Mouse (Mus musculus) skeletal muscle tissue, adult 2 months (tissue): ENCODE results near the gene Nprl3.
A peak's percentile ranks its signal among the peaks of the same experiment; 100 is the strongest.
"Not testable (repeated sequence)": the region's sequence is repeated elsewhere in the genome, so short reads cannot be mapped to it uniquely, and the experiment has no call there.

Source experiments
- DNase-seq: peaks from one replicate; pipeline ENCODE4 v3.0.0-alpha.2; 2012; ENCODE audit warnings: low read depth, low spot score

Nprl3 gene

GRCm38 (mm10) chr11:32225222-32226104 lies 42.0 kb downstream of the Nprl3 start:
- DNase-seq: peak; percentile 35

DNA sequence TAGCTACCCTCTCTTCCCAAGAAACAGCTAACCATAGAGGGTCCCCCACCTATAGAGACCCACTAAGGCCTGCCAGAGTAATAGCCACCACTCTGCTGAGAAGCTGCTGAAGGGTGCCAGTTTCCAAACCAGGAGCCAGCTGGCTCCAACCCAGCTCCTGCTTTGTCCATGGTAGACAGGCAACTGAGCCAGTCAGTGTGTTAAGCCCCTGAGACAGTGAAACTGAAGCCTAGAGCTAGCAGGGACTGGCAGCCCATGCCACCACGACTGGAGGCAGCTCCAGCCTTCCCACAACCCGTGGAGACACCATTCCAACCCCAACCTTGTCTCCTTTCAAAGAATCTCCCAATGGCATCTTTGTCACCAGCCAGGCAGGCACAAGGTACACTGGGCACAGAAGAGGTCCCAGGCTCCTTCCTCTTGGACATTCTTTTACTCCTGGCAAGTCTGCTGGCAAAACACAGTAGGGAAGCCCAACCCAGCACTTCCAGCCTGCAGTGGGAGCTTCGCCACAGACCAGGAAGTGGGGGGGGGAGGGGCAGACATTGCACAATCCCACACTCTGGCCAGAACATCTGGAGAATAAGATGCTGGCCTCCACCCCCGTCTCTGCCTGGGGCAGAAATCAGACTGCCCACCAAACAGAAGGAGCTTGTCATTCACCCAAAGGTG lies 42.9 kb downstream of the Nprl3 start:
- DNase-seq: peak; percentile 85

DNA sequence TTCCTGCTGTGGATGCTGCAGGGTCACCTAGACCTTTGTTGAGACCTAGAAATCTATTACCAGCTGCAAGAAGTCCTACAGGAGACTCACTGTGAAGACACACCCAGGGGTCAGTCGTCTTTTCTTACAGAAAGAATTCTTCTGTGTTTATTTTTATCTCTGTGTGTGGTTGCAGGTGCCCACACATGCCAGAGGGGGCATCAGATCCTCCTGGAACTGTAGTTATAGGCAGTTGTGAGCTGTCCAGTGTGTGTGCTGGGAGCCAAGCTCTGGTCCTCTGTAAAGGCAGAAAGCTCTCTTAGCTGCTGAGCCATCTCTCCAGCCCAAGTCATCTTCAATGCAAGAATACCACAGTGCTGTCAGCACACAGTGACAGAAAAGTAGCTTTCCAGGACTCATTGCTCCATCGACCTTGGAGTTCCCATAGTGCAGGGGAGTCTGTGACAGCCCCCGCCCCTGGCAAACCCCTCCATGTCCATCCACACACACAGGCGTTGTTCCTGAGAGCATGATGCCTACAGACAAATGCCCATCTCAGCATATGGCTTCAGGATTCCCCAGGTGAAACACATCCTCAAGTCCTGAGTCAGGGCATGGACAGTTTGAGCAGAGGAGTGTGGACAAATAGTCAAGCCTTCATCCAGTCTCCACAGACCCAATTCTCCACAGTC lies 44.1 kb downstream of the Nprl3 start:
- no peak for DNase-seq

DNA sequence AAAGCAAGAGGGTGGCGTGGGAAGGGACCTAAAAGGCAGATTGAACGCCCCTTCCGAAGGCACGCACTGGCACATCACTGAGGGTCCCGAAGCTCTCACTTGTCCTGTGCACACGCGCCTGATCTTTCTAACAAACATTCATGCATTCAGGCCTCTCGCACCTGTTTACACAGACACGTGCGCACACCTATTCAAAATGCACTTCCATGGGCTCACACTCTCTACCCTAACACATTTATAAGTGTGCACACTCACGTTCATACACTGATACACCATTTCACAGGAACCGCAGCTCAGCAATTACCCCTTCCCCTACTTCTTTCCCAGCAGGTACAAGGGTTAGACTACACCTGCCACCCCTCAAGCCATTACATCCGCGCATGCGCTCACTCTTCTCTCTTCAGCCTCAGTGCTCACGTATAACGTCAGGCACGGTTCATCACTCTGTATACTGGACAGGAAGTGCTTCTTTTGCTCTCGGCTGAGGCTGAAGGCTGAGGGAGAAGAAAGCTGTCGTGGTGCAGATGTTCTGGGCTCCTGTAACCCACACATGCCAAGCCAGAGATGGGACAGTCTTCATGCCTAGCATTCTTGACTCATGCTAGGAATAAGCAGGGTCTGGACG lies 44.8 kb downstream of the Nprl3 start:
- no peak for DNase-seq

DNA sequence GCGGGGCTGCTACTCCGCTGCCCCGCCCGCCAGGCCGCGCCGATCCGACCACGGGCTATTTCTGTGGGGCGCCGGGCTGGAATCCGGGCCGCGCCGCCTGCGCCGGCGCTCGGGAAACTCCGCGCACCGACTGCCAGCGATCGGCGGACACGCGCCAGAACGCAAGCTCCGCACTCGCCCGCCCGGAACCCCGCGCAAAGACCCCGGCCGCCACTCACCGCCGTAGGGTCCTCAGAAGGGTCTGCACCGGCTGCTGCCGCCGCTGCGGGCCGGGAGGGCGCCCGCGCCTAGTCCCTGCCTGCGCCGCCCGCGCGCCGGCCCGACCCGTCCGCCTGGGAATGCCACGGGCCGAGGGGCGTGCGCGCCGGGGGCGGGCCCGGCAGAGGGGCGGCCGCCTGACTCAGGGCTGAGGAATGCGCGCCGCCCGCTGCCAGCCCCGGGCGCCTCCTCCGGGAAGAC lies 45.5 kb downstream of the Nprl3 start, which contains the start of gene Rhbdf1:
Gene Rhbdf1 (minus strand): TSS at position 350 of the 459 bp plus-strand sequence.
- DNase-seq: no peak

DNA sequence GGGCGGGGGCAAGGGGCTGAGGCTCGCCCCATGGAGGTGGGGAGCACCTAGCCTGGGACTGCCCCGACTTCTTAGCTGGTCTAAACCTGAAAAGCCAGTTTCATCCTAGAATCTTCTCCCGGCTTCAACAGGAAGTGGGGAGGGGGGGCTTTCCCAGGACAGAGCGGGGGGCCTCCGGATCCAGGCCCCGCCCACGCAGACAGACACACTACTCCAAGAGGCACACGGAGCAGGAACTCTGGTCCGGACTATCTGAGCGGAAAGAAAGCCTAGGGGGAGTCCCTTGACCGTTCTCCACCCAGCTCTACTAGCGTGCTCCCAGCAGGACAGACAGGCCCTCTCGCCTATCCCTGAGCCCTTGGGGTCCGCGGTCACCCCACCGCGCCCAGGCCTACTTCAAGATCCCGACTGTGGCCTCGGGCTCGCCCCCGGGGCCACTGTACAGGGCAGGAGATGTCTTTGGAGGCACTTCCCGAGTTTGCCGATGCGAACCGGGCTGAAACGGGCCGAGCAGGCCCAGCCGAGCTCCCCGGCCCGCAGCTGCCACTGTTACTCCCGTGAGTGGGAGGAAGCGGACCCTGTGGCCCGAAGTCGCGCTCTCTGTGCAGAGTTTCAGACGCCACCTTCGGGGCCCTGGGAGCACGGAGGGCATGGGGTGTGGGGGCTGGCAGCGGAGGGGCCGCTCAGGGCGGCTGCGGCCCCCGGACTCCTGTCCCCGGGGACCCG lies 46.1 kb downstream of the Nprl3 start:
- peak; percentile 61 for DNase-seq

GRCm38 (mm10) chr11:32220607-32221224 lies 46.8 kb downstream of the Nprl3 start:
- DNase-seq: no peak

DNA sequence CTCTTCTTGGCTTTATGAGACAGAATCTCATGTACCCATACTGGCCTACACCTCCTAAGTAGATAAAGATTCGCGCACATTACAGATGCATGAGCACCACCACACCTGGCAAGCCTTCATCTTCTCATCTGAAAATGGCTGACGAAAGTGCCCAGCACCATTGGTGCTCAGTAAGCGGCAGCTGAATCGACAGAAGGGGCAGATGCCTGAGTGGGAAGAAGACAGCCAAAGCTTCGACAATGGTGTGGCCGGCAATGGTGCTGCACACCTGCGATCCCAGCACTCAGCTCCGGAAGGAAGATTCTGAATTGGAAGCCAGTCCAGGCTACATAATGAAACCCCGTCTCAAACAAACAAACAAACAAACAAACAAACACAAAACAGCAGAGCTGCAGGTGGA lies 48.2 kb downstream of the Nprl3 start:
- no peak for DNase-seq

DNA sequence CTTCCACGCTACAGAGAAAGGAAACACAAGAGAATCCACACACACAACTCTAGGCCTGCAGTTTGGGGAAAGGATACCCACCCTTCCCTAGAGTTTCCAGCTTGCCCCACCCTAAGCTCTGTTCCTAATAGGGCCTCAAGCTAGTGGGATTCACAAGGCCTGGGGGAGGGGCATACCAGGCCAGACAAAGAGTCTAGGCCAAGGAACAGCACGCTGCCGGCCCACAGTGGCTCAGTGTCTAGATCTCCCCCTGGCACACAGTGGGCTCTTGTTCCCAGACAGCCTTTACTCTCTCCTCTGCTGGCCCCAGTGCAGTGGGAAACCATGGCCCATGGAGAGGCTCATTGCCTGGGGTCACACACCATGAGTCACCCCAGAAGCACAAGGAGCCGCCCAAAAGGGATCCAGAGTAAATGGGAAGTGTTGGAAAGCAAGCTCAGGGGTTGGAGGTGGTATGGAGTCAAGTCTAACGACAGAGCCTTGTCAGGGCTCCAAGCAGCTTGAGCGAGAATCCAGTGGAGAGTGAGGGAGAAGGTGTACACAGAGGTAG lies 48.9 kb downstream of the Nprl3 start:
- no peak for DNase-seq

DNA sequence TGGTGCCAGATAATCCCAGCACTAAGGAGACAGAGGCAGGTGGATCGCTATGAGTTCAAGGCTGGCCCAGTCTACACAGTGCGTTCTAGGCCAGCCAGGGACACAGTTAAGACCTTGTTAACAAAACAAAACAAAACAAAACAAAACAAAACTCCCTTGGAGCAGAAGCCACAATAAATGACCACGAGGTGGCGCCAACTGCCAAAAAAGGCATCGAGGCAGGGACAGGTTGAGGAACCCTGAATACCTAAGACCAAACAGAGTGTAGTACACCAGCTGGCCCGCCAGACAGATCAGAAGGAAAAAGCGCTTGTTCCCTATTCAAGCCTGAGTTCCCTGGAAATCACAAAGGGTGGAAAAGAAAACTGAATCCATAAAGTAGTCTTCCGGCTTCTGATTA lies 50.7 kb downstream of the Nprl3 start:
- DNase-seq: peak; percentile 55

DNA sequence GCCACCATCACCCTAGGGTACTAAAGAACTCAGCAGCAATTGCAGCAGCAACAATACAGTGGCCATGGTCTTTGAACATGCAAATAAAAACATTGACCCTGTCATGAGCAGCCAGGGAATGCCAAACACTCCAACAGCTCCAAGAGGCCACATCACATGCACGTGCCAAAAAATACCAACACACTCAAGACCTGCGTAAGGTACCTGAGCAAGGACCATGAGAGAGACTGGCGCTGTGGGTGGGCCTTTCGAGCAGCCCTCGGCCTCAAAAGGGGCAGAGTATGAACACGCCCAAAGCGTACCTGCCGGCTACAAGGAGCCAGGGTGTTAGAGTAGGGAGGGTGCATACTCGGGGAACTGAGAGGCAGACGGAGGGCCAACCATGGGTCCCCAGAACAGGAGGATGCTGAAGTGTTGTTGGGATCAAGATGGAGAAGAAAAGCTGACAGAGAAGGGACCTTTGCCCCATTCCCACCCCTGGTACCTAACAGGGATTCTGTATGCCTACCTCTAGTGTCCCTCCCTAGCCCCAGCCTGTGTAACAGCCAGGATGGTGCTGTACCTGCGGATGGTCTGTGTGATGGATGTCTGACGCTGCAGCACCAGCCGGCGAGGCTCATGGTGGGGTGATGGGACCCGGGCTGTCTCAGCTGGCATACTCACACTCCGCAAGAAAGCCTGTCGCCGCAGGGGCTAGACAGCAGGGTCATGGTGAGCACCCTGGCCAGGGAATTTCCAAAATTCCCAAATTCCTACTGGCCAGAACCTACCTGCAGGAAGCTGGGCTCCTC lies 51.9 kb downstream of the Nprl3 start:
- no peak for DNase-seq

- DNase-seq: no peak
Observed at GRCm38 (mm10) chr11:32210623-32211022, 56.9 kb downstream of the Nprl3 start.

GRCm38 (mm10) chr11:32205058-32205873 lies 62.2 kb downstream of the Nprl3 start, which contains the start of gene Snrnp25:
TSS of gene Snrnp25 (plus strand) at chr11:32205415.
- peak; percentile 95 for DNase-seq

DNA sequence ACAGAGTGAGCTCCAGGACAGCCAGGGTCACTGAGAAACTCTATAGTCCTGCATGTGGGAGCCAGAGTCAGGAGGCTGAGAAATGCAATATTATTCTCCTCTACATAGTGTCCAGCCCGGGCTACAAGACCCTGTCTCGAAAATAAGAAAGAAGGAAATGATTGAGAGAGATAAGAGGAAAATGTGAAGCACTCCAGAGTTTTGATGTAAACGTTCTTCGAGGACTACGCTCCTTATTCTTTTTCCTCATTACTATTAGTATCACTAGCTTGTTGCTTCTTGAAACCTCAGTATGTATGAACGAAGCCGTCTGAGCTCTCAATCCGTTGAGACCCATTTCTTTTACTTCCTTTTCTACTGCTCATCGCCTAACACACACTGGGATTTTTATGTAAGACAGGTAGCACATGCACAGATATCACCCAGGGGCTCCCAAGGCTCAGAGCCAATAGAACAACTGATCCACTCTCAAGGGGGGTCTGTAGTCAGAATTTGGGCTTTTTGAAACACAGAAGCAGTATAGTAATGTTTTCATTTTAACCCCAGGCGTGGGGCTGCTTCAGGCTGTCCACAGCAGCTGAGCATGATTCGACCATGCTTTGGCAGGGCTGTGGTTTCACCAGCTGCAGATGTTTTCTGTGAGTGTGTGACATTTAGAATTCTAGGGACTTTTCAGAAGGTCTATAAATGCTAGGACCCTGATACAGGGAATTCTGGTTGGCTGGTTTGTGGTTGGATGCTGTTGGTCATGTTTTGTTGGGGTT lies 65.4 kb downstream of the Nprl3 start:
- DNase-seq: no peak

- DNase-seq: not testable (repeated sequence)
Observed at GRCm38 (mm10) chr11:32200992-32201391, 66.5 kb downstream of the Nprl3 start.

DNA sequence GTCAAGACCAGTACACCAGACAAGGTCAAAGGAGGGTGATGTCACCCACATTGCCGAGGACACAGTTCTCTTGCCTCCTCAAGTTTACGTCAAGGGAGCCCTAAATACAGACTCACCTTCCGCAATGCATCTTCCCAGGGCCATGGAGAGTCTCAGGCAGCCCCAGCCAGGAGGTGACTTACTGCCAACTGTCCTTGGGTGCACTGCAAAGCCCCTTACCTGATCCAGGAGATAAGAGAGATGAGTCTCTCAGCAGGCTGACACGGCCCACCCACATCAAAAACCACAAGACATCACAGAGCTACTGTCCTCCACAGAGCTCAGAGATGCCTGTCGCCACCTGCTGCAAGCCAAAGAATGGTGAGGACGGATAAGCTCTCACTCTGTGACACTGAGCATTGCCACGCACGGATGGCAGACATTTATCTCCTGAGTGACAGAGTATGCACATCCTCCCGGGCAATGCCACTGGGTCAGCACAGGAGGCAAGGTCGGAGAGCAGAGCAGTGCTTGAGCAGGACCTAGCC lies 67.4 kb downstream of the Nprl3 start, which contains the start of gene Il9r:
Gene Il9r (minus strand): TSS at position 205 of the 527 bp plus-strand sequence.
- DNase-seq: no peak

- no peak for DNase-seq
Observed at GRCm38 (mm10) chr11:32199230-32199629, 68.3 kb downstream of the Nprl3 start.
